Mouse (Mus musculus) monocyte, adult 59 days (primary cell): ENCODE measurements around the gene Aprt. TPM values are rescaled to one million over a fixed set of nuclear protein-coding genes. Genes with fewer than 3 reads are reported as not detected.

ENCODE experiments used
- total RNA-seq, 2 experiments: library from RNA; stranded (reverse); gene quantifications; one replicate each; pipeline ENCODE4 v1.2.4; 2023

The Aprt gene
- 100 to 1,000 TPM; 142 to 157 TPM for total RNA-seq

DNA sequence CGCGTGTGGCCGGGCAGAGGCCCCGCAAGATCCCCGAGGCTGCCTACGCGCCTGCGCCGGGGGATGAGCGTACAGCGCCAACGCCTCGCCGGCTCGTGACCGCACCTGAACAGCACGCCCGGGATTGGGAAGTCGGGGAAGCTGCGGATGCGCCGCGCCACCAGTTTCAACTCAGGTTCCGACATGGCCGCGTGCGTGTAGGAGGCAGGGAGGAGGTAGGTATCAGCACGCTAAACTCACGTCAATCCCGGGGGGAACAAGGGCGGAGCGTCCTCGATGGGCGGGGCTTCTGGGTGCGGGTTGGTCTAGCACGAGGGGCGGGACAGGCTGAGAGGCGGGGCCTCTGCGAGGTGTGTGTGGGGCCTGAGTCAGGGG, at the start of gene Aprt:
Aprt (minus strand) TSS at position 262 of the 375 bp plus-strand sequence.

DNA sequence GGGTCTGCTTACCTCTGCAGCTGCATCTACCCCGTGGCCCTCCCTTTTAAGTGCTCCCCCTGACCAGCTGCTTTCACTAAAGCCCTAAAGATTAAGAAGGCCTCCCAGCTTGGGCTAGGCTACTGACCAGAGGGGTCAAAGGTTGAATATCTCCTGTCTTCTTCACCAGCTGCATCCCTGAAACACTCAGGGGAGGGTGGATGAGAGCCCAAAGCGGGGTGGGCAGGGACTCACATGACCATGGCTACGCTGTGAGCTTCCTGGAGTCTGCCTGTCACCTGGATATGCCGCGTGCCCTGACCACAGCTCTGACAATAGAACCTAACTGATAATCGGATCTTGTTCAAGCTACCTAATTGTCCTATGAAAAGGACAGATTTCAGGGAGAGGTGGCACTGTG, 46.0 kb upstream of the Aprt start, which contains the start of gene Pabpn1l:
Pabpn1l (minus strand) TSS at position 13 of the 400 bp plus-strand sequence.

DNA sequence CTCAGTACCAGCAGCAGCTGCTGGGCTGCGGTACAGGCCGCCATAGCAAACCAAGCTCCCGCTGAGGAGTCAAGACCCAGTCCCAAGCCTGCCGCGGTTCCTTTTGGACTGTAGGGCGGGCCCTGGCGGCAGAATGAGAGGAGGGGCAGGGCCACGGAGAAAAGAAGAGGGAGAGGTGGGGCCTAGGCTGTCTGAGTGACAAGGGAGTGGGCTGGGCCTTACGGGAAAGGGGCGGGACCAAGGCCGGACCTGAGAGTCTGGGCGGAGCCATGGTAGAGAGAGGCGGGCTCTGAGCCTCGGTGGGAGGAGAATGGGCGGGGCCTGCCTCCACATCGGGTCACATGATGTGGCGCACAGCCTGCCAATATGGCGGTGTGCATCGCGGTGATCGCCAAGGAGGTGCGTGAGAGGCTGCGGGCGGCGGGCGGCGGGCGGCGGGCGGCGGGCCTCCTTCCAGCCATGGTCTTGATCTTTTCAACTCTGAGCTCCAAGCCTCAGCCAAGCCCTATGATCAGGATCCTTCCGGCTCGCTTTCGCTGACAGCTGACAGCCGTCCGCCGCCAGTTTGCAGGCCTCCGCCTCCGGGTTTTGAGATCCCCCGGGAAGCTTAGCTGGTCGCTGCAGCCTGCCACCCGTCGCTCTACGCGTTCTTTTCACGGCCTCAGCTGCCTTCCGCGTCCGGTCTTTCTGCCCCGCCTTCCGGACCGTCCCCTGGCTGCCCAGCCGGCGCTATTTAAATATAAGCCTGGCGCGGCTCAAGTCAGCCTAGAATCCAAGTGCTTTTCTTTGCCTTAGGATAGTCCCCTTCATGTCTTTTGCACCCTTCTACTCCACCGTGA, 34.8 kb upstream of the Aprt start, which contains the start of the genes Galns and Trappc2l:
Galns (minus strand) TSS at position 169 of the 839 bp plus-strand sequence.
Trappc2l (plus strand) TSS at position 346 of the 839 bp plus-strand sequence.

DNA sequence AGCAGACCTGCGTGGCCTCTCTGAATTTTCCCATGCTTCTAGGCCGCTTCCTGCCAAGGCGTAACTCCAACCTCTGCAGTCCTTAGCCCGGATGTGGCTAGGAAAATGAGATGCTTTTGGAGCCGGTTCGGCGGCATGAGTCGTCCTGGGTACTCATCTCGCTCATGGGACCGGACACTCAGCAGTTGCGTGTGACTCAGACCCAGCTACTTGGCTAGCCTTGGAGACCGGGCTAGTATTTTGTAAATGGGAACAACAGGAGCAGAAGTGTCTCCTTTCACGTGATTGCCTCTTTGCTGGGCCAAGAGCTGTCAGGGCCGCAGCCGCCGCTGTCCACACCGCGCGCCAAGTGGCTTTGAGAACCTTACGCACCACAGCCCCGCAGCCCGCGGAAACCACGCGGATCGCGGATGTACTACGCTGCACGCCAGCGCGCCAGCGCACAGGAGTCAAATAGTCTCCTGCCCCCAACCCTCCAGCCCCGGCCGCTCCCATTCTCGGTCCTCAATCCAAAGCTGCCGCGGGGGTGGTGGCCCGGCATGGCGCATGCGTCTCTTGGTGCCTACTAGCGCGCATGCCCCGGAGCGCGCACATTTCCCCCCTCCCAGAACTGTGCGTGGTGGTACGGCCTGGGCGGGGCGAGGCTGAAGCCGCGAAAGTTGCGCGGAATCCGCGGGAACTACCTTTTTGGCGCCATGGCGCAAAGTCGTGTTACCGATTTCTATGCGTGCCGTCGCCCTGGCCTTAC, 9.2 kb downstream of the Aprt start, which contains the start of gene Cdt1:
Cdt1 (plus strand) TSS at position 655 of the 748 bp plus-strand sequence.

DNA sequence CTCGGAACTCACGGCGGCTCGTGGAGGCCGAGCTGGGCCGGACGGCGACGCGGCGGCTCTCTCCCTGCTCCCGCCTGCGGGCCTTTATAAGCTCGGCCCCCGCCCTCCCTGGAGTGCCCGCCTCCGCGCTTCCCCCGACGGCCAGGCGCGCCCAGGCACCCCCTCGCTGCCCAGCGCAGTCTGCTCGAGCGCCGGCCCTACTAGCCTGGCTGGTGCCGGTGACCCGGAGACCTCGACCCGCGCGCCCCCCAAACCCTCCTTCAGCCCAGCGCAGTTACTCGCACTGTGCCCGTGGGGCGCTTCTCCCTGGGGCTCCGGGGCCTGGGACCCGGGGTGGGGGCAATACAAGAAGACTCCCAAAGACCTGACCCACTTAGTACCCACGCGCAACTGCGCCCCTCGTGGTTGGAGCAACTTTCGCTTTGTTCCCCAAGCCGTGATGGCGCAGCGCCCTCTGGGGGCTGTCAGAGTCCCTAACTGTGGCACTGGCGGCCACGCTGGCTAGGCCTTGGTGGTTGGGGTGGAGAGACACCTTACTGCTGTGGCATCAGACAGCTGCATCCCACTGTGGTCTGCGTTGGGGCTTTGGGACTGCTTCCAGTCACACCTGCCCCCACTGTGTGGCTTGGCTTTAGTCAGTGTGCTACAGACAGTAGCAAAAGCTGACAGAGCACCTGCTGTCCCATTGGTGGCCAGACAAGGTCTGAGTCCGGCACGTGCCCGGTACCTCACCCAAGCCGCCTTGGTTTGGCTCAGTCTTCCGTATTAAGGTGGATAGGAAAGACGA, 25.3 kb downstream of the Aprt start, which contains the start of gene Piezo1:
Piezo1 (minus strand) TSS at position 65 of the 787 bp plus-strand sequence.

Other genes starting within 250 kb of the Aprt start
- not detected for gene Trhr2, start 216.2 kb downstream of the Aprt start, total RNA-seq
- gene Zc3h18, start 200.3 kb downstream of the Aprt start, total RNA-seq, result 10 to 100 TPM; 73.0 to 84.4 TPM
- under 1 TPM in 1 of 2 experiments, not detected in 1; 0.73 TPM for gene Il17c, start 154.9 kb downstream of the Aprt start, total RNA-seq
- gene Cyba, start 144.0 kb downstream of the Aprt start, total RNA-seq, result 100 to 1,000 TPM; 719 to 753 TPM
- 10 to 100 TPM; 27.0 to 27.9 TPM for gene Mvd, start 133.5 kb downstream of the Aprt start, total RNA-seq
- not detected for gene Snai3, start 116.2 kb downstream of the Aprt start, total RNA-seq
- gene Rnf166, start 100.8 kb downstream of the Aprt start, total RNA-seq, result 10 to 100 TPM; 79.5 to 90.9 TPM
- 10 to 100 TPM; 16.9 to 21.0 TPM for gene Ctu2, start 100.8 kb downstream of the Aprt start, total RNA-seq
- gene Piezo1, start 25.6 kb downstream of the Aprt start, total RNA-seq, result 100 to 1,000 TPM; 125 to 127 TPM
- gene Cdt1, start 8.9 kb downstream of the Aprt start, total RNA-seq, result 10 to 100 TPM; 23.8 to 29.1 TPM
- 10 to 100 TPM; 30.8 to 32.1 TPM for gene Galns, start 34.6 kb upstream of the Aprt start, total RNA-seq
- gene Trappc2l, start 34.7 kb upstream of the Aprt start, total RNA-seq, result 10 to 100 TPM; 40.8 to 50.4 TPM
- under 1 TPM in 1 of 2 experiments, not detected in 1; 0.79 TPM for gene Pabpn1l, start 45.8 kb upstream of the Aprt start, total RNA-seq
- gene Cbfa2t3, start 122.2 kb upstream of the Aprt start, total RNA-seq, result 100 to 1,000 TPM; 133 to 179 TPM
- gene Acsf3, start 198.6 kb upstream of the Aprt start, total RNA-seq, result 1 to 10 TPM; 9.7 to 9.9 TPM